Mouse (Mus musculus) thymus, postnatal 36 days (tissue): ENCODE measurements around the gene Rbsn.

ENCODE experiments used
- DNase-seq, 2 experiments: peaks; one replicate each; pipeline ENCODE4 v3.0.0; 2022; ENCODE audit warnings: mixed read lengths in 2 of 2

The Rbsn gene

DNA sequence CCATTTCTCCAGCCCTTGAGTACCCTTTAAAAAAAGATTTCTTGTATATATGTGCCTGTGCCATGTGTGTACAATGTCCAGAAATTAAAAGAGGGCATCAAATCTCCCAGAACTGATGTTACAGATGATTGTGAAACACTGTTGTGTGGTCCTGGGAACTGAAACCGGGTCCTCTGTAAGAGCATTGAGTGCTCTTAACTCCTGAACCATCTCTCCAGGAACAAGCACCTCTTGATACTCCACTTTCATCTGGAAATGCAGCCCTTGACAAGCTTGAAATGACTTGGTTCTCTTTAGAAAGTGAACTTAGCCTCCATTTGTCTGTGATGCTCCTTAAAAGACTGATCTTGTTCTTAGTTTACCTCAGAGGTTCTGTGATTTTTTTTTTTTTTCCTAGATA lies 52.0 kb downstream of the Rbsn start:
- DNase-seq = no peak

DNA sequence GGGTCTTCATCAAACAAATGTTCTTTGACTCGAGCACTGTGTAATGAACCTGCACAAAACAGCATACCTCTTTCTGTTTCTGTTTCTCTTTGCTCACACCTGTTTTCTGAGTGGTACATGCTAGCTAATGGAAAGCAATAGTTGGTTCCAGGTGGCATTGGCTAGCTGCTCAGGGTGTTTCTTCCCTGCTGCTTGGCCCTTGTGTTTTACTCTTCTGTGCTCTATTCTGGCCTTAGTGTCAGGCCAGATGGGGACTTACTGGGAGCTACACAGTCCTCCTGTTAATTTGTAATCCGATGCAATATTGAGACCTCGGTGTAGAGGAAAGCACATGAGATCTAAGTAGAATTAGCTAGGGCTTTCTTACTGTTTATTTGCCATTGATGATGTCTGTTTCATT lies 55.9 kb downstream of the Rbsn start:
- no peak for DNase-seq

DNA sequence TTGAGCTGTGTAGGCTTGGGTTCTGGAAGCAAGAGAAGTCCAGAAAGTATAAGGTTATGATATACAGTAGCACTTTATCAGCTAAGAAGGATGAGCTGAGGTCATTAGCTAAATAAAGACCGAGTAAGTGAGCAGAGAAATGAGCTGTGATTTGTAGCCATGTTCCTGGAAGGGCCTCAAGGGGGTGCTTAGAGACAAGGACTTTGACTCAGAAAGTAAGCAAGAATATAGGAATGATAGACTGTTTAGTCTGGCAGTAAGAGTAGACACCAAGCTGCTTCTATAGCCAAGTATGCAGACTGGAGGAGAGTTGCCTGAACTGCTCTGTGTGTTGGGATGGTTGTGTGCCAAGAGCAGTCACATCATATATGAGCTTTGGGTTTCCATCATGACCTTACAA lies 61.0 kb downstream of the Rbsn start:
- DNase-seq = no peak

DNA sequence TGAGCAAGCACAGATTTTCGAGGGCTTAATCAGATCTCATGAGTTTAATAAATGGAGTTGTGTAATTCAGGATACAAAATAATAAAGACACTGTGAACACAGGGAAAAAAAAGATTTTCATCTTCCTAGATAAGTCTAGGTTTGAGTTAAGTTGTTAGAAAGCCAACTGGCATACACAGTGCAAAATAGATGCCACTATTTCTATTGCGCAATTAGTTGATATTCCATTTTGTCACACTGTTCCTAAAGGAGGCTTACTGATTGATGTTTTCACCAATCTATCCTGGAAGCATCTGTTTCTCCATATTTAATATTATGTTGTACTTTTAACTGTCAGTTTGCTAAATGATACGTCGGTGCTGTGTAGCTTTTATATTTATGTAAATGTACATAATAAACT lies 68.8 kb downstream of the Rbsn start:
- DNase-seq = no peak
